Mouse (Mus musculus): ENCODE results near the gene Mynn. TPM values are rescaled to one million over a fixed set of nuclear protein-coding genes. Genes with fewer than 3 reads are reported as not detected.

Gene Mynn
- total RNA-seq, 2 experiments from 2014 or later = 14.7 to 15.0 TPM

- Histone ChIP-seq H3K4me3 (peak overlapping the region; percentile 37), H3K27ac (no peak overlapping the region)
- DNase-seq (ENCODE audit: low spot score in 2 of 2) = no peak
- peak; percentile 21; the same call in 1 of the 2 replicates for TF ChIP-seq CTCF (conservative IDR thresholded peaks at IDR 0.05)
Measured at GRCm38 (mm10) chr3:30650062-30650841, 48.4 kb downstream of the Mynn start.

- no peak for DNase-seq (ENCODE audit: low spot score in 2 of 2)
- Histone ChIP-seq H3K4me3 (no peak overlapping the region), H3K27ac (no peak overlapping the region)
- TF ChIP-seq CTCF (conservative IDR thresholded peaks at IDR 0.05) = no peak
Measured at GRCm38 (mm10) chr3:30655937-30656336, 54.1 kb downstream of the Mynn start.

GRCm38 (mm10) chr3:30658486-30658885 is 56.6 kb downstream of the Mynn start:
- no peak for DNase-seq (ENCODE audit: low spot score in 2 of 2)
- no peak overlapping the region for H3K4me3 ChIP-seq
- TF ChIP-seq CTCF (conservative IDR thresholded peaks at IDR 0.05) = no peak
- H3K27ac ChIP-seq = no peak overlapping the region

Other genes with a start within 250 kb of the Mynn start
- gene Mecom, start 54.1 kb upstream of the Mynn start, total RNA-seq (2021) = 1 to 10 TPM; 3.3 to 3.5 TPM
- under 1 TPM; 0.54 to 0.88 TPM for gene Actrt3, start 2.1 kb upstream of the Mynn start, total RNA-seq (2021)
- gene Lrriq4, start 42.4 kb downstream of the Mynn start, total RNA-seq (2021) = not detected
- under 1 TPM; 0.17 to 0.18 TPM for gene Lrrc34, start 45.8 kb downstream of the Mynn start, total RNA-seq (2021)
- not detected for gene Lrrc31, start 97.8 kb downstream of the Mynn start, total RNA-seq (2021)
- gene Samd7, start 144.2 kb downstream of the Mynn start, total RNA-seq (2021) = not detected
- 10 to 100 TPM; 90.1 to 96.4 TPM for gene Sec62, start 190.8 kb downstream of the Mynn start, total RNA-seq (2021)